Mouse (Mus musculus) left cerebral cortex, postnatal 25 days (tissue): Measurements from ENCODE around the gene Taok3. TPM values are rescaled to one million over a fixed set of nuclear protein-coding genes. Genes with fewer than 3 reads are reported as not detected.
"Not testable (repeated sequence)": the region's sequence is repeated elsewhere in the genome, so short reads cannot be mapped to it uniquely, and the experiment has no call there.

ENCODE experiments used
- DNase-seq, 2 experiments: peaks; one replicate each; pipeline ENCODE4 v3.0.0; 2022; ENCODE audit warnings: low spot score in 2 of 2, mixed read lengths in 1 of 2
- intact Hi-C: fragments of 180-260 bp; cut with DNase I; formaldehyde crosslinking; loops from one replicate; pipeline ENCODE4 v1.15.1; 2025
- total RNA-seq, 2 experiments: library from RNA; stranded (reverse); gene quantifications; 2 replicates each; pipeline ENCODE4 v1.2.3; 2021

Gene Taok3
- total RNA-seq, 2 experiments from 2014 or later, result 55.2 to 59.8 TPM

DNA sequence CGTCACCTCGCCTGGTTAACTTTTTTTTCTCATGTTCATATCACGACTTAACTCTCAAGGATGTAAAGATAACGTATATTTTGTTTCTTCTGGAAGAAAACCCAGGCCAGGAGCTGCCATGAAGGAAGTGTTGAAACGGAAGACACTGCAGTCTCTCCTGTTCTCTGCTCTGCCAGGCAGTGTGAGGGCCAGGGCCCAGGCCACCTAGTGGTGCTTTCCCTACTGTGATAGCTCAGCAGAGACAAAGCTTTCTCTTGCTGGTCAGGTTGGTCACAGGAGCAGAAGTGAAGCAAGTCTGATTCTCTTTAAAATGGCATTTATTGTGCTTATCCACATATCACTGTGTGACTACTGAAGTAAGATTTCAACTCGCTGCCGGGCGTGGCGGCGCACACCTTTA lies 161.6 kb downstream of the Taok3 start:
- intact Hi-C loops, result no loop called here
- DNase-seq, result no peak

DNA sequence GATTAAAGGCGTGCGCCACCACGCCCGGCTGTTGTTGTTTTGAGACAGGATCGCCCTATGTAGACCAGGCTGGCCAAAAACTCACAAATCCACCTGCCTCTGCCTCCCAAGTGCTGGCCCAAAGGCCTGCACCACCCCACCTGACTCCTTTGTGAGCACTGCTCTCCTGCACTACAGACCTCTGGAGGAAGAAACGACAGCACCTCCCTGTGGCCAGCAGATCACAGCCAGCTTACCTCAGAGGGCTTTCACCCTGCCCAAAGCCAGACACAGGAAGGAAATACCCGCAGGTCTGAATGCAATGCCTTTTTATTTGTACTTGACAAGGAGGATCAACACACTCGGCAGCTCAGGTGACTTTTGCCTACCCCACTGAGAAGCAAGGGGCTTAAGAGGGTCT lies 162.4 kb downstream of the Taok3 start:
- no peak for DNase-seq
- intact Hi-C loops, result no loop called here

- peak in 1 of 2 experiments; percentile 53 for DNase-seq
- intact Hi-C loops, result no loop called here
Measured at GRCm38 (mm10) chr5:117284029-117284428, 164.1 kb downstream of the Taok3 start.

DNA sequence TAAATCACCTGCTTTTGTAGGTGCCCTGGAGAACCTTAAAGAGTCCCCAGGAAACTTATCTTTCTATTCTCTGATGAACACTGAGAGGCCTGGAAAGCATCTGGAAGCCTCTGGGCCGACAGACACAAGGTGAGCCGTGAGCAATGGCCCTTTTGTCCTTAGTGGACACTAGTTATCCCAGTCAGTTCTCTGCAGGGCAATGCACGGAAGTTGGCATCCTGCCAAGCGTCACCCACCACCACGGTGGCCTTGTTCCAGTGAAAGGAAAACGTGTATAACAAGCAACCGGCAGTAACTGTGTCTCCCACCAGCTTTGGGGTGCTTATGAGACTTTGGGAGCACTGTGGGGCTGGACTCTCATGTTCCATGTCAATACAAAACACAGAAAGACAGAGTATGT lies 164.8 kb downstream of the Taok3 start:
- DNase-seq, result no peak
- intact Hi-C loops, result loop anchor here (5.0 kb wide), 1 partner anchor 167 kb away; the partner anchor contains the start of gene Suds3

DNA sequence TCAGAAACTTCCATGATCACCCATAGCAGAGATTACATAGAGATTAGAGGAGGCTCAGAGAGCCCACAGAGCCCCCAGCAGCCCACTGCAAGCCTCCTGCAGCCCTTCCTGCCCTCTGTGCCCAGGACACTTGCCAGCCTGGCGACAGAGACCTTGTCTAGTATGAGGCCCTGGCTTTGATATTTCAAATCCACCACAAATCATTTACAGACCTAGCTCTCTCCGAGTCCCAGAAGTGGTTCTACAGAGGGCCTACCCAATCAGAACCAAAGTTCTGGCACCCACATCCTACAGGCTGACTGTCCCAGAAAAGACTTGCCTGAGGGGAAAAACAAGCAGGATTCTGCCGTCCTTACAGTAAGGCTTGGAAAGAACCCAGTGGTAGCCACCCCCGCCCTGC lies 165.3 kb downstream of the Taok3 start:
- DNase-seq, result no peak
- intact Hi-C loops, result loop anchor here (5.0 kb wide), 1 partner anchor 168 kb away; the partner anchor contains the start of gene Suds3

GRCm38 (mm10) chr5:117286286-117286685 lies 166.4 kb downstream of the Taok3 start:
- intact Hi-C loops, result loop anchor here (5.0 kb wide), 1 partner anchor 169 kb away; the partner anchor contains the start of gene Suds3
- DNase-seq, result no peak

- intact Hi-C loops, result loop anchor here (5.0 kb wide), 1 partner anchor 170 kb away; the partner anchor contains the start of gene Suds3
- peak; percentile 94 to 96 for DNase-seq
Measured at GRCm38 (mm10) chr5:117286831-117287822, 167.2 kb downstream of the Taok3 start, which contains the start of gene Pebp1. TSS of gene Pebp1 (minus strand) at chr5:117287625.

- intact Hi-C loops, result loop anchor here (5.0 kb wide), 1 partner anchor 172 kb away; the partner anchor contains the start of gene Suds3
- no peak for DNase-seq
Measured at GRCm38 (mm10) chr5:117289646-117290045, 169.7 kb downstream of the Taok3 start.

DNA sequence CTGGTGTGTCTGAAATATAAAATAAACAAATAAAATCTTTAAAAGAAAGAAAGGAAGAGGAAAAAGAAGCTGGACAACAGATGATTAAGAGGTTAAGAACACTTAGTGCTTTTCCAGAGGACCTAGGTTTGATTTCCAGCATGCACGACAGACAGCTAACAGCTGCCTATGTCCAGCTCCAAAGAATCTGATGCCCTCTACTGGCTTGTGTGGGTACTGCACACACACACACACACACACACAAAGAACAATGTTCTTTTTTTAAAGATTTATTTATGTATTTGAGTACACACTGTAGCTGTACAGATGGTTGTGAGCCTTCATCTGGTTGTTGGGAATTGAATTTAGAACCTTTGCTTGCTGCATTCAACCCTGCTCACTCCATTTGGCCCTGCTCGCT lies 170.2 kb downstream of the Taok3 start:
- intact Hi-C loops, result no loop called here

GRCm38 (mm10) chr5:117291312-117291711 lies 171.4 kb downstream of the Taok3 start:
- intact Hi-C loops, result no loop called here
- no peak for DNase-seq

More for the DNA sequence above, 170.2 kb downstream of the Taok3 start:
- no peak for DNase-seq

- intact Hi-C loops, result no loop called here
- DNase-seq, result no peak
Measured at GRCm38 (mm10) chr5:117292547-117292946, 172.6 kb downstream of the Taok3 start.

GRCm38 (mm10) chr5:117293776-117294175 lies 173.8 kb downstream of the Taok3 start:
- intact Hi-C loops, DNase-seq: not testable (repeated sequence)

DNA sequence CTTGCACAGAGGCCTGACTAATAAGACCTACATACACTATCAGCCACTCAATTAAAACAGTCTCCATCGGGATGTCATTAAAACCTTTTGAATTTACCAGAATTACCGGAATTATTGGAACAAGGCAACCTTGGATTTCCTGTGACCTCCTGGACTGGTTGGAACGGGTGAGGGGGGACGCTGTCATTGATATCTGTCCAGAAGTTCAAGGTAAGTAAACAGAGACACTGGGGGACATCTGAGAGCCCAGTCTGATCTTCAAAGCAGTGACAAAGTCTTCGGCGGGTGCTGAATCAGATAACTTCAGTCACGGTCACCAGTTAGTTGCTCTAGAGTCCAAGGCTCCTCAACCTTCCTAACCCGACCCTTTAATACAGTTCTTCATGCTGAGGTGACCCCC lies 175.1 kb downstream of the Taok3 start:
- DNase-seq, result no peak
- intact Hi-C loops, result no loop called here

DNA sequence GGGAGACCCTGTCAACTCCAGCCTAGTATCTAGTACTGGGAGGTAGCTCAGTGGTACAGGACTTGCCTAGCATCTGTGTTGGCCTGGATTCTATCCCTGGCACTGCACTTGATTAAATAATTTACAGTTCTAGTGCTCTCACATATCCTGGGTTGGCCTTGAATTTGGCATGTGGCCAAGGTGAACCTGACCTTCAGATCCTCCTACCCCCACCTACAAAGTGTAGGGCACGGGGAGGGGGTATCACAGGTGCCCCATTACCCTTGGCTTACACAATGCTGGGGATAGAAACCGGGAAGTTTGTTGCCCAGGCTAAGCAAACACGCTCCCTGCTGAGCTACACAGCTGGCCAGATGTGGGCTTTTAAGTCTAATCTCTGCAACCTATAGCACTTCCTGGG lies 183.0 kb downstream of the Taok3 start:
- intact Hi-C loops, result no loop called here
- DNase-seq, result no peak

DNA sequence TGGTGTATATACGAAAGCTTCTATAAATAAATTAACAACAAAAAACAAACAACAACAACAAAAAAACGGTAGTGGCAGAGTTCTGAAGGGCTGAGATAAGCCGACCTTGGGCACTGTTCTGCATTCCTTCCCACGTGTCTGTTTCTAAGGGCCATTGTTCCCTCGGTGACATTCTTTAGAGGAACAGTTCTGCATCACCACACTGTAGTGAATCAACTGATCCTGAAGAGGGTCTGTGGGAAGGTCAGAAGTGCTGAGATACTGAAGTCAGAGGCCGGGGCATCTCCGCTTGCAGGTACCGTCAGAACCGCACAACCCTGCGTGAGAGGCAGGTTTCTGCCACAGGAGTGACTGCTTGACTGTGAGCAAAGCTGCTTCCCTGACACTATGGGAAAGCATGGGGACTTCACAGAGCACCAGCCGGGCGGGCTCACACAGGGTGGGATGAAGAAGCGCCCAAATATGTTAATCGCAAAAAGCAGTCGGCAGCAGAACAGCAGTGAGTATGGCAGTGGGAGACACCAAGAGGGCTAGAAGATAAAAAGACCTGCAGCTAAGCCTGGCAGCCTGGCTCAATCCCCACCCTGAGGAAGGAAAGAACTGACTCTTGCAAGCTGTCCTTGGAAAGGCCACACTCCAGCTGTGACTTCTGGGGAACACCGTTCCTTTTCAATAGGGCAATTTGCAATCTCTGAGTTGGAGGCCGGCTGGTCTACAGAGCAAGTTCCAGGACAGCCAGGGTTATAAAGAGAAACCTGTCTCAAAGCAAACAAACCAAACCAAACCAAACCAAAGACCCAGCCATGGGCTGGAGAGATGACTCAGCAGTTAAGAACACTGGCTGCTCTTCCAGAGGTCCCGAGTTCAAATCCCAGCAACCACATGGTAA lies 184.0 kb downstream of the Taok3 start:
- no peak for DNase-seq
- intact Hi-C loops, result no loop called here

GRCm38 (mm10) chr5:117304947-117305346 lies 185.0 kb downstream of the Taok3 start:
- intact Hi-C loops, result loop anchor here (5.0 kb wide), 4 partner anchors 82 to 188 kb away; partner anchors contain the start of genes Rfc5 and Suds3
- DNase-seq, result peak; percentile 70 to 78

GRCm38 (mm10) chr5:117305754-117306153 lies 185.8 kb downstream of the Taok3 start:
- intact Hi-C loops, result loop anchor here (5.0 kb wide), 4 partner anchors 82 to 188 kb away; partner anchors contain the start of genes Rfc5 and Suds3

DNA sequence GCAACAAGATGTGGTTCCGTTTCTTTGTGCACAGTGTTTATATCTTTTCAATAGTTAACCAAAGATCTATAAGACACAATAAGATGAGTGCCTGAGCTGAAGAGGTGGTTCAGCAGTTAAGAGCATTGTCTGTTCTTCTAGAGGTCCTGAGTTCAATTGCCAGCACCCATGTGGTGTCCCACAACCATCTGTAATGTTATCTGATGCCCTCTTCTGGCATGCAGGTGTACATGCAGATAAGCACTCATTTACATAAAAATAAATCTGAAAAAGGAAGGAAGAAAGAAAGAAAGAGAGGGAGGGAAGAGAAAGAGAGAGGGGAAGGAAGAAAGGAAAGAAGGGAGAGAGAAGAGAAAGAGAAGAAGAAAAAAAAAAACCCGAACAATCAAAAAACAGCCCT lies 186.9 kb downstream of the Taok3 start:
- intact Hi-C loops, result loop anchor here (5.0 kb wide), 4 partner anchors 80 to 190 kb away; partner anchors contain the start of genes Rfc5 and Suds3

More at GRCm38 (mm10) chr5:117305754-117306153, 185.8 kb downstream of the Taok3 start:
- no peak for DNase-seq

DNA sequence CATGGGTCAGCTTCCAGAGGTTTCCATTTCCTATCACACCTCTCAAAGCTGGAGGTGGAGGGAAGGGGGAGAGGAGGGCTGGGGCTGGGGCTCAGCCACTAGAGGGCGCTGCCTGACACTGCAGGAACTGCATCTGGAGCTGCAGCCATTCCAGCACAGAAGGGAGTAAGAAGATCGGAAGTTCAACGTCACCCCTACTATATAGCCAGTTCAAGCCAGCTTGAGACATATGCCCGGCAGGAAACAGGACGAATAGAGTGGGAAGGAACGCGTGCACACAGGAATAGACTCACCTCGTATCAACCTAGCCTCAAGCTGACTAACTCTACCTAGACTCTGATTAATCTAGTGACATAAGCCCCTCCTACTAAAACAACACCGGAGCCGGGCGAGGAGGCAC lies 187.8 kb downstream of the Taok3 start:
- DNase-seq, result peak; percentile 41 to 43
- intact Hi-C loops, result loop anchor here (5.0 kb wide), 4 partner anchors 80 to 190 kb away; partner anchors contain the start of genes Rfc5 and Suds3

More for the DNA sequence above, 186.9 kb downstream of the Taok3 start:
- DNase-seq, result no peak
